Mouse (Mus musculus): ENCODE measurements around the gene Fbln5.

The Fbln5 gene

GRCm38 (mm10) chr12:101811181-101811580 lies 7.7 kb downstream of the Fbln5 start:
- in situ Hi-C loops (cut with MboI, MseI): no loop called here

- in situ Hi-C loops (cut with MboI, MseI): no loop called here
These were observed 8.3 kb downstream of the Fbln5 start for GRCm38 (mm10) chr12:101810515-101810914.

GRCm38 (mm10) chr12:101807400-101807799 lies 11.5 kb downstream of the Fbln5 start:
- in situ Hi-C loops (cut with MboI, MseI): no loop called here

- in situ Hi-C loops (cut with MboI, MseI): no loop called here
These were observed 16.4 kb downstream of the Fbln5 start for GRCm38 (mm10) chr12:101802445-101802844.

- in situ Hi-C loops (cut with MboI, MseI): no loop called here
These were observed 17.1 kb downstream of the Fbln5 start for GRCm38 (mm10) chr12:101801744-101802143.

- in situ Hi-C loops (cut with MboI, MseI): no loop called here
These were observed 17.8 kb downstream of the Fbln5 start for GRCm38 (mm10) chr12:101801051-101801450.

- in situ Hi-C loops (cut with MboI, MseI): no loop called here
These were observed 20.5 kb downstream of the Fbln5 start for GRCm38 (mm10) chr12:101798189-101798922.

- in situ Hi-C loops (cut with MboI, MseI): no loop called here
These were observed 24.4 kb downstream of the Fbln5 start for GRCm38 (mm10) chr12:101794458-101794857.

GRCm38 (mm10) chr12:101793221-101793621 lies 25.6 kb downstream of the Fbln5 start:
- in situ Hi-C loops (cut with MboI, MseI): no loop called here

GRCm38 (mm10) chr12:101792684-101793083 lies 26.2 kb downstream of the Fbln5 start:
- in situ Hi-C loops (cut with MboI, MseI): no loop called here

- in situ Hi-C loops (cut with MboI, MseI): no loop called here
These were observed 29.1 kb downstream of the Fbln5 start for GRCm38 (mm10) chr12:101789767-101790166.

GRCm38 (mm10) chr12:101789250-101789649 lies 29.6 kb downstream of the Fbln5 start:
- in situ Hi-C loops (cut with MboI, MseI): no loop called here

GRCm38 (mm10) chr12:101782787-101783186 lies 36.1 kb downstream of the Fbln5 start:
- in situ Hi-C loops (cut with MboI, MseI): no loop called here

- in situ Hi-C loops (cut with MboI, MseI): no loop called here
These were observed 37.9 kb downstream of the Fbln5 start for GRCm38 (mm10) chr12:101780915-101781314.

- in situ Hi-C loops (cut with MboI, MseI): no loop called here
These were observed 41.1 kb downstream of the Fbln5 start for GRCm38 (mm10) chr12:101777613-101778325.

GRCm38 (mm10) chr12:101776383-101776782 lies 42.5 kb downstream of the Fbln5 start:
- in situ Hi-C loops (cut with MboI, MseI): no loop called here

GRCm38 (mm10) chr12:101774116-101774515 lies 44.7 kb downstream of the Fbln5 start:
- in situ Hi-C loops (cut with MboI, MseI): no loop called here

GRCm38 (mm10) chr12:101772962-101773361 lies 45.9 kb downstream of the Fbln5 start:
- in situ Hi-C loops (cut with MboI, MseI): no loop called here

- in situ Hi-C loops (cut with MboI, MseI): no loop called here
These were observed 48.4 kb downstream of the Fbln5 start for GRCm38 (mm10) chr12:101770283-101771015.

GRCm38 (mm10) chr12:101767306-101768053 lies 51.4 kb downstream of the Fbln5 start:
- in situ Hi-C loops (cut with MboI, MseI): no loop called here

GRCm38 (mm10) chr12:101766228-101766852 lies 52.5 kb downstream of the Fbln5 start:
- in situ Hi-C loops (cut with MboI, MseI): no loop called here
